Mouse (Mus musculus) heart, adult 2 months (tissue): Measurements from ENCODE around the gene Palm. TPM values are rescaled to one million over a fixed set of nuclear protein-coding genes. Genes with fewer than 3 reads are reported as not detected.
A peak's percentile ranks its signal among the peaks of the same experiment; 100 is the strongest.

Experiments used
- DNase-seq, 2 experiments: peaks; one replicate each; pipeline ENCODE4 v3.0.0; 2021
- H3K27ac ChIP-seq: fragments of 200-600 bp; 2 replicates; pipeline ENCODE4 v1.8.1; 2022
- H3K27me3 ChIP-seq: fragments of 200-500 bp; 2 replicates; pipeline ENCODE4 v1.6.1; 2012; ENCODE audit warnings: mild to moderate bottlenecking, low read length, inconsistent platforms, mixed read lengths; ENCODE audit not compliant: control insufficient read depth, insufficient read depth
- H3K36me3 ChIP-seq: fragments of 200-500 bp; 2 replicates; pipeline ENCODE4 v1.6.1; 2012; ENCODE audit warnings: low read length, inconsistent platforms; ENCODE audit not compliant: control insufficient read depth, insufficient read depth
- H3K4me1 ChIP-seq: fragments of 200-500 bp; 2 replicates; pipeline ENCODE4 v1.6.1; 2011; ENCODE audit warnings: low read length; ENCODE audit not compliant: control insufficient read depth, insufficient read depth
- H3K4me3 ChIP-seq: fragments of 200-600 bp; 2 replicates; pipeline ENCODE4 v1.8.1; 2022
- H3K79me2 ChIP-seq: fragments of 200-500 bp; replicated peaks from 2 replicates; pipeline ENCODE4 v1.6.1; 2012; ENCODE audit warnings: mild to moderate bottlenecking, inconsistent platforms, low read length, moderate library complexity, mixed read lengths; ENCODE audit not compliant: control insufficient read depth, insufficient read depth
- H3K9ac ChIP-seq: fragments of 200-500 bp; 2 replicates; pipeline ENCODE4 v1.6.1; 2012; ENCODE audit warnings: low read depth, mild to moderate bottlenecking, control low read depth, inconsistent platforms, low read length, mixed read lengths
- CTCF ChIP-seq: fragments of 200-600 bp; IDR thresholded peaks from 2 replicates; pipeline ENCODE4 v1.8.1; 2022; ENCODE audit warnings: antibody characterized with exemption, mild to moderate bottlenecking, moderate library complexity
- EP300 ChIP-seq: fragments of 200-500 bp; IDR thresholded peaks from 2 replicates; pipeline ENCODE4 v1.6.1; 2011; ENCODE audit warnings: low read depth, low read length, control low read depth; ENCODE audit not compliant: insufficient read depth
- POLR2A ChIP-seq: fragments of 200-500 bp; IDR thresholded peaks from 2 replicates; pipeline ENCODE4 v1.6.1; 2011; ENCODE audit warnings: mild to moderate bottlenecking, low read depth, low read length, control low read depth; ENCODE audit not compliant: insufficient read depth
- WGBS: fragments of 180-500 bp; shearing (Covaris S2); methylation state at CpG from one replicate; pipeline ENCODE4 v1.1.7; 2018; 5-methylcytosine and 5-hydroxymethylcytosine counted together
- intact Hi-C: fragments of 180-260 bp; cut with DNase I; formaldehyde crosslinking; loops from one replicate; pipeline ENCODE4 v1.15.1; 2025
- polyA plus RNA-seq: library from polyadenylated mRNA; depleted of rRNA; stranded (reverse); fragments of >200 nt; gene quantifications from 2 replicates; pipeline ENCODE4 v1.2.3, GENCODE M21; 2012
- total RNA-seq, 2 experiments: library from RNA; stranded (reverse); gene quantifications; 2 replicates each; pipeline ENCODE4 v1.2.3; 2021

Palm gene
- total and polyA plus RNA-seq, 3 experiments = 31.4 to 55.6 (median 51.4) TPM

DNA sequence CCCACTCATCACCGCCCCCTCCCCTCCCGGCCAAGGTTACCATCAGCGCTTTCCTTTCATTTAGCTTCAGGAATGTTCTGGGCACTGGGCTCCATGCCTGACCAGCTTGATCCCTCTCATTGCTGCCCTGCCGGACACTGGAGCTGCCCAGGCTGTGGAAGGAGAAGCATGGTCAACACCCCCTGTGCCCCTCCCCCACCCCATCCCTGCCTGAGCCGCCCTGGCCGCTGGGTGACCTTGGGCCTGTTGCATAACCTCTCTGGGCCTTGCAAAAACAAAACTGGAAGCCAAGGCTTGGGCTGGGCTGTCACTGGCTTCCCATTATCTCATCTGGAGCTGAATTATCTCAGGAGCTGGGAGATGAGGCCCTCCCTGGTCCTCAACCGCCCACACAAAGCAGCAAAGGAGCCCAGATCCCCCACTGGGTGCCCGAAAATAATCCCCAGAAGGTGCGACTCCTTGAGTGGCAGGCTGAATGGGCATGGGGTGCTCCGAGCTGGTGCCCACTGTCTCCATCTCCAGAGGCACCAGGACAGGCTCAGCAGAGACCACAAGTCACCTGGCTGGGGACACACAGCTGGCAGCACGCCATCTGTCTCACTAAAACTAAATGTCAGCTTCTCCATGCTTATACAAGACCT, 9.1 kb downstream of the Palm start:
- peaks cover 3% of the 10 kb centered on the region; the same call in 1 of the 2 replicates for H3K36me3 ChIP-seq
- H3K79me2 ChIP-seq = no peaks in the 10 kb centered on the region
- peaks cover 24% of the 10 kb centered on the region for H3K4me1 ChIP-seq
- H3K9ac ChIP-seq = peak overlapping the region; percentile 55
- peak; percentile 74 to 84 for DNase-seq
- H3K4me3 ChIP-seq = no peak overlapping the region
- no peaks in the 10 kb centered on the region for H3K27me3 ChIP-seq
- 0 out of 2 replicates have a peak, but pooled peaks have one; percentile 45 for TF ChIP-seq POLR2A
- no peak for TF ChIP-seq EP300
- intact Hi-C loops = no loop called here
- WGBS = 36% methylated on average over 11 of the region's 11 CpGs
- peak overlapping the region; percentile 72 for H3K27ac ChIP-seq

DNA sequence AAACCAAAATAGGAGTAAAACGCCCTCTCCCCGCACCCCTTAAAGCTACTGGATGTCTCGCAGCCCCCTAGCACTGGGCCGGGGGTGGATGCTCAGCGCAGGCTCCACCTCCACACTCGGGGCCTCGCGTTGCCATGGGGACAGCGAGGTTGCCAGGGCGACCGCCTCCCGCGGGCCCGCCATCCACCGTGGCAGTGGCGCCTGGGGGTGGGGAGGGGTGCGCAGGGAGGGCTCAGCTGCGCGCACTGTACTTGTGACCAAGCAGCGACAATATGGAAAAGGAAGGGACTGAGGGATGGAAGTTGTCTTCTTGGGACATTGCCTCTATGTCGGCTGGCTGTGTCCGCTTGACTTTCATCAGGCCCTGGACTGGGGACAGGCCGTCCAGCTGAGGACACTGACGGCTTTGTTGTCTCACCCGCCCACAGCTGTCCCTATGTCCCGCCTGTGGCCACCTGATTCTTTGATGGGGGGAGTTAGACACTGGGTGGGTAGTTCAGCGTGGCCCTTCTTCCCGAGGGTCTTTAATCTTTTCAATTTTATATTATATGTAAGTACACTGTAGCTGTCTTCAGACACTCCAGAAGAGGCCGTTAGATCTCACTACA, 10.4 kb downstream of the Palm start:
- Histone ChIP-seq H3K4me1 (peaks cover 17% of the 10 kb centered on the region), H3K4me3 (no peak overlapping the region), H3K36me3 (peaks cover 3% of the 10 kb centered on the region; the same call in 1 of the 2 replicates), H3K9ac (no peak overlapping the region), H3K27me3 (no peaks in the 10 kb centered on the region), H3K27ac (peak overlapping the region; percentile 46), H3K79me2 (no peaks in the 10 kb centered on the region)
- intact Hi-C loops = no loop called here
- DNase-seq = peak; percentile 59 to 68
- TF ChIP-seq CTCF (no peak), POLR2A (0 out of 2 replicates have a peak, but pooled peaks have one; percentile 5), EP300 (no peak)
- 51% methylated on average over 29 of the region's 29 CpGs for WGBS

DNA sequence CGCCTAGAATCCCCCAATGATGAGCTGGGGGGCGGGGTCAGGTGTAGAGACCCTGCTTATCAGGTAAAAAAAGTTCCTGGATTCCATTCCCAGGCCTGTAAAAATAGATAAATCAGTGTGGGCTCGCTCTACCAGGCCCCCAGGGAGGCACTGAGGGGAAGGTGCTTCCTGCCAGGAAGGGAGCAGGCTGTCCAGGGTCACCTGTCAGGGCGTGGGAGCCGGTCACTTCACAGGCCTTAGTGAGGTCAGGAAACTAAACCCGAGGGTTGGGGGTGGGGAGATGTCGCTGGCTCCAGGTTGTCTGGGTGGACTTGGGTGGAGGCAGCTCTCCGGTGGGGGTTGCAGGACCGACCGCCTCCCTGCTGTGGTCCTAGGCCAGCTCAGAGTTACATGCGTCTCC, 12.3 kb downstream of the Palm start:
- peaks cover 17% of the 10 kb centered on the region for H3K4me1 ChIP-seq
- intact Hi-C loops = loop anchor here (1.0 kb wide), 1 partner anchor 8 kb away; no protein-coding TSS in a partner anchor
- peak overlapping the region; percentile 47 for H3K4me3 ChIP-seq

DNA sequence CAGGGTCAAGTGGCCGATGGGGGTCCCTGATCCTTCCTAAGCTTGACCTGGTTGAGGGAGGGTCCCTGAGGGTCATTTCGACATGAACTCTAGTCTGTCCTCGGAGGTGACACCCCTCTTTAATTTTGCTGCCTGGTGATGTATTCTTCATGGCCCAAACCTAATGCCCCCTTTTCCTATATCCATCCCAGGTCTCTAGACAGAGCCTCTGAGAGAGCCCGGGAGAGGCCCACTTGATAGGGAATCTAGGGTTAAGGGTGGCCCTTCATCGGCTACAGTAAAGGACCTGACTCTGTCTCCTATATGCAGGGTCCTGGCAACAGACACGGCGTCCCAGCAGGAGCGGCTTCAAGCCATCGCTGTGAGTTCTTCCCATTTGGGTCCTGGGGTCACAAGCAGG, 13.0 kb downstream of the Palm start:
- H3K4me1 ChIP-seq = peaks cover 17% of the 10 kb centered on the region

More for the DNA sequence above, 12.3 kb downstream of the Palm start:
- H3K9ac ChIP-seq = peak overlapping the region; percentile 69
- peak; percentile 99 for TF ChIP-seq EP300
- TF ChIP-seq CTCF = no peak
- peak; percentile 69 for TF ChIP-seq POLR2A
- H3K27me3 ChIP-seq = no peaks in the 10 kb centered on the region
- no peaks in the 10 kb centered on the region for H3K79me2 ChIP-seq
- peak; percentile 78 to 85 for DNase-seq
- WGBS = 31% methylated on average over 11 of the region's 11 CpGs
- peak overlapping the region; percentile 89 for H3K27ac ChIP-seq
- peaks cover 3% of the 10 kb centered on the region; the same call in 1 of the 2 replicates for H3K36me3 ChIP-seq

DNA sequence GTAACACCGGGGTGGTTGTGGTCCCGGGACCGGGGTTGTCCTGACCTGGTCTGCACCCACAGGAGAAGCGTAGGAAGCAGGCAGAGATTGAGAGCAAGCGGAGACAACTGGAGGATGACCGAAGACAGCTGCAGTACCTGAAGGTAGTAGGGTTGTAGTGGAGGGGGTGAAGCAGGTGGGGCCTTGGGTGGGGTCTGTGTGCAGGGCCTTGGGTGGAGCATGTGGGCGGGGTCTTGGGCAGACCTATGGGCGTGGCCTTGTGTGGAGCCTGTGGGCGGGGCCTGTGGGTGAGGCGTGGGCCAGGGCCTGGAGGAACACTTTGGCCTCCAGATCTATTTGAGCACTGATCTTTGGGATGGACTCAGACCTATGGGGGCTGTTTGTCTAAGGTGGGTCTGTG, 13.6 kb downstream of the Palm start:
- H3K4me3 ChIP-seq = peak overlapping the region; percentile 47
- WGBS = 50% methylated on average over 10 of the region's 10 CpGs
- intact Hi-C loops = loop anchor here (1.0 kb wide), 1 partner anchor 13 kb away; no protein-coding TSS in a partner anchor
- no peaks in the 10 kb centered on the region for H3K79me2 ChIP-seq
- peaks cover 3% of the 10 kb centered on the region; the same call in 1 of the 2 replicates for H3K36me3 ChIP-seq
- TF ChIP-seq POLR2A (peak; percentile 82), EP300 (no peak), CTCF (no peak)
- peak; percentile 77 to 80 for DNase-seq
- peaks cover 14% of the 10 kb centered on the region for H3K4me1 ChIP-seq
- peak overlapping the region; percentile 89 for H3K27ac ChIP-seq
- H3K27me3 ChIP-seq = no peaks in the 10 kb centered on the region
- peak overlapping the region; percentile 69 for H3K9ac ChIP-seq

More for the DNA sequence above, 13.0 kb downstream of the Palm start:
- intact Hi-C loops = no loop called here
- DNase-seq = no peak
- H3K4me3 ChIP-seq = peak overlapping the region; percentile 47
- no peaks in the 10 kb centered on the region for H3K79me2 ChIP-seq
- TF ChIP-seq EP300 (no peak), CTCF (no peak), POLR2A (no peak)
- H3K27ac ChIP-seq = peak overlapping the region; percentile 89
- H3K9ac ChIP-seq = peak overlapping the region; percentile 69
- H3K36me3 ChIP-seq = peaks cover 3% of the 10 kb centered on the region; the same call in 1 of the 2 replicates
- 60% methylated on average over 9 of the region's 9 CpGs for WGBS
- H3K27me3 ChIP-seq = no peaks in the 10 kb centered on the region
